Mouse (Mus musculus) heart, adult 8-10 months (tissue): ENCODE results near the gene Svs1. TPM values are rescaled to one million over a fixed set of nuclear protein-coding genes. Genes with fewer than 3 reads are reported as not detected.
A peak's percentile ranks its signal among the peaks of the same experiment; 100 is the strongest.
"Not testable (repeated sequence)": the region's sequence is repeated elsewhere in the genome, so short reads cannot be mapped to it uniquely, and the experiment has no call there.

ENCODE experiments used
- DNase-seq: peaks from one replicate; pipeline ENCODE4 v3.0.0; 2022; ENCODE audit warnings: low spot score
- total RNA-seq, 4 experiments: library from RNA; stranded (reverse); gene quantifications; 2 replicates each; pipeline ENCODE4 v1.2.4; 2022

Gene Svs1
- total RNA-seq = not detected

DNA sequence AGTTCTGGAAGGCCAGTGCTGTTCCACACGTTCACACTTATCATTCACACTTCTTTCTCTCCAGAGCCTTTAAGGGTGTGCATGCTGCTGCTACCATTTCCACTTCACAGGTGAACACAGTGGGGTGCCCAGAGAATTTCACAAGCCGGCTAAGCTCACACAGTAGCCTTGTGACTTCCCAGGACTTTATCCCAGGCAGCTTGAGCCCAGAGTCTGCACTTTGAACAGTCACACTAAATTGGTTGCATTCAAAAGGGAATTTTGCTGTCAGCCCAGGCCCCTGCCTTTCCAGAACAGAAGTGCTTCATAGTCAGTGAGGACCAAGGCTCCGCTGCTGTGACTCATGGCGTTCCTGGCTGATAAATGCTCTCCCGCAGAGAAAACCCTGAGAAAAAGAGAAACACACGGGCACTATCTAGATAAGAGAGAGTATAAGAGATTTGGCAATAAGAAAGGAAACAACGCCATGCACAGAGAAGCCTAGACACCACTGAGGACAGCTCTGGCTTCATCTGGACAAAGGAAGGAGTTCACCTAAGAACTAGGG, at the start of gene Svs1:
TSS of gene Svs1 (plus strand) at position 418 of the 547 bp plus-strand sequence.
- DNase-seq = no peak

DNA sequence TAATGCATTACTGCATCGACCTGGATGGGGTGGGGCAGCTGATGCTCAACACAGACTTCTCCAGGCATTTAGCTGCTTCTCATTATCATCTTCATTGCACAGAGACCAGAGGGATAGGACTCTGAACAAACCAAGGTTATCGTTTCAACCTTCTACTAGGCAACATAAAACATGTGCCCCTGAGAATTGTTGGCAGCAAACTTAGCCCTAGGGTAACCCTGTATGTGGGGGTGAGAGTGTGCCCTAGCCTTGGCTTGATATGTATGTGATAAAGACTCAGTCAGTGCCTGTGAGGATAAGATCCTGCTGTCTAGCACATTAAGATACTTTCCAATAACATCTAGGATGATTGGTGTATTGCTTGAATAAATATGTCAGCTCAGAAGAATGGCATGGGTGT, 37.1 kb upstream of the Svs1 start:
- no peak for DNase-seq

DNA sequence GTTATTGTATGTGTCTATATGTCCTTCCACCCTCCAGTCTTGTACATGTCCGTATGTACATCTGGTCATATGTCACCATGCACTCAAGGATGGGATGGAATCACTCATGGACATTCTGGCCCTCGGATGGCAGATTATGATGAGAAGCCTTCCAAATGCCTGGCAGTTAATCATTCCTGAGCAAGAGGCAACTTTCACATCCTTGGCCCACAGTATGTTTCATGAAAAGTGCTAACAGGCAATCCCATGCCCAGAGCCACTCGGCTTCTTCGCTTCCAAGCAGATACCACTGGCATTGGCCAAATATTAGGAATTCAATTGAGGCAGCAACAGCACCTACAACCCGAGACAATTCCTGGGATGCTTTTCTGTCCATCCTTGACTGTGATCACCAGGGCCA, 36.0 kb upstream of the Svs1 start:
- DNase-seq = no peak

DNA sequence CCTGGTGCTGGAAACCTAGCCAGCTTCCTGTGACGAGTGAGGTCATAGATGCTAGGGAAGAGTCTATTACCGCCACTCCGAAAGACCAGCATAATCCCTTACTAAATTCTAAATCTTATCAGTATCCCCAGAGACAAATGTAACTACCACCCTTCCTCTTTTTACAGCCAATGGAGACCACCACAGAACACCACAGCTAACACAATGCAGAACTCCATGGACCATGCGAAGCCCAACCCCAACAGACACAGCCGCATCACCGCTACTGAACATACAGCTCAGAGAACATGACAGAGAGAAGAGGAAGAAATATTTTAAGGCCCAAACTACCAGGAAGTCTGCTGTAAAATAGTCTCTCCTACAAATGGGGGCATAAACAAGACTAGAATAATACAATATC, 35.0 kb upstream of the Svs1 start:
- DNase-seq = no peak

DNA sequence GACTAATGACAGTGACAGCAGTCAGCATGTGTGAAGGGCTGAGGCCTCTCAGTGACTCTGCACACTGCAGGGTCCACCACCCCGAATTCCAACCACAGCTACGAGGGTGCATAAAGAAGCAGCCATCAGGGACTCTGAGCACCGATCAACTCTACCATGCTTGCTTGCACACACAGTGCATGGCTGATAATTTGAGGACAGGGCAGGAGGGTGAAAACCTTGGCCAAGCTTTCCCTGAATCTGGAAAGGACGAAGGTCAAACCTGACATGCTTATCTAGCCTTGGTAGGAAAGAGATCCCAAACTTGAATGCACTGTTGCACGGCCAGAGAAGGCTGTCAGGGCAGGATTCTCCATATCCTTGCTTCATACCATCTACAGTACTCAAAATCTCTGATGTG, 33.4 kb upstream of the Svs1 start:
- no peak for DNase-seq

DNA sequence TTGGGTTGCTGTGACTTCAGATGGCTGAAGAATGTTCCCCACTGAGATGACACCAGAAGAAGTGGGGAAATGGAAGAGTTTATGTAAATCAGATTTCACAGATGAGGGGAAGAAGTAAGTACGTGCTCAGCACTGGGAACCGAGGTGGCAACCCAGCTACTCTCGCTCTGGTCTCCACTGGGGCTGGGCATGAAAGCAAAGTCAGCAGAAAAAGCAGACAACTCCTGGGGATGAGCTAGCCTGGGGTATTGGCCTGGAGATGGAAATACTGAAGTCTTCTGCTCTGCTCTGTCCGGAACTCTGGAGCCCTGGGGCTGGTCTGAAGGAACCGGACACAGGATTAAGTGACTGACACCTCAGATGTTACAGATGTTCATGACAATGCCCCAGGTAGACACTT, 32.5 kb upstream of the Svs1 start:
- DNase-seq = no peak

DNA sequence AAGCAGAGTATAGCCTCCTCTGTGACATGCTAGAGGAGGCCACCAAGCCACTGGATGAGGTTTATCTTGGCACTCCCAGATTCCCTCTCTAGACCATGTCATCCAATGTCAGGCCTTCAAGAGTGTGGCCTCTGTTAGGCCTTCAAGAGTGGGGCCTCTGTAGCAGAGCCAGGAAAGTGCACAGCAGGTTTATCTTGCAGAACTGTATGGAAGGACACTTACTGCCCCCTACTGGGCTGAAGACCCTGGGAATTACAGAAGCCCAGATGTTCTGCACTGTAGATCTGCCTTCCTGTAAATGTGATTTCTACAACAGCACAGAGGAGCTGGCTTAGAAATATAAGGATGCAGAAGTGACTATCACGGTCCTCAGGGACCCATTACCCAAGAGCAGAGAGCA, 31.7 kb upstream of the Svs1 start:
- DNase-seq = peak; percentile 28

DNA sequence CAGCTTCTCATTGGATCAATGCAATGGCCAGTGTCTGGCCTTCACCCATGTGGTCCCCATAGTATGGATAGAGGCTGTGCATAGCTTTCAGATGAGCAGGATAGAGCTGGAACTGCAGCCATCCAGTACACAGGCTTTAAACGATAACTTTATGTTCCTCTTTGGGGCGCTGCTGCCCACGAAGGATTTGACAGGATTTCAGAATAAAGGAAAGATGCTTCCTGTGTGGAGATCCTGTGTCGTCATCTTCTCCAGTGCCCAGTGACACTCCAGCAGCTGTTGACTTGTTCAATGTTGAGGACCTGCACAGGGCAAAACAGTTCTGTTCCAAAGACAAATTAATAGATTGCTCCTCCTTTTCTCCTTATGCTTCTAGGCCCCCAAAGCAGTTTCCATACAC, 29.9 kb upstream of the Svs1 start:
- no peak for DNase-seq

DNA sequence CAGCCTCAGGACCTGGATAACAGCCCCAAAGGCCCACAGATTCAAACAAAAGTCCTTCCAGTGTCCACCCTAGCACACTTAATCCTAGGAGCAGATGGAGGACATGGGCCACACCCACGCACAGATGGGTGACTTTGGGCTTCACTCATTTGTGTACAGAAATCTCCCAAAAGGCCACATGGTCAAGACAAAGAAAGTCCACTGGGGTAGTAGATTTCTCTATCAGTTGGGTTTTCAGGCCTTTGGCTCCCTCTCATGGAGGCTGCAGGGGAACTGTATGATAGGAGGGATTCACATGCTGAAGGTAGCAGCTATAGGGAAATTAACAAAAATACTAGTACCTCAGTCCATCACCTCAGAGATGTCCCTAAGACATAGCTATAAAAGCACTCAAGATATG, 28.6 kb upstream of the Svs1 start:
- no peak for DNase-seq

DNA sequence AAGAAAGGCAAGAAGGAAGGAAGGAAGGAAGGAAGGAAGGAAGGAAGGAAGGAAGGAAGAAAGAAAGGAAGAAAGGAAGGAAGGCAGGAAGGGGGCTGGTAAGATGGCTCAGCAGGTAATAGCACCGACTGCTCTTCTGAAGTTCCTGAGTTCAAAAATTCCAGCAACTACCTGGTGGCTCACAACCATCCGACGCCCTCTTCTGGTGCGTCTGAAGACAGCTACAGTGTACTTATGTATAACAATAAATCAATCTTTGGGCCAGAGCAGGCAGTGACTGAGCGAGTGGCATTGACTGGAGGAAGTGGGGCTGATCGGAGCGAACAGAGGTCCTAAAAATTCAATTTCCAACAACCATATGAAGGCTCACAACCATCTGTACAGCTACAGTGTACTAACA, 27.5 kb upstream of the Svs1 start:
- not testable (repeated sequence) for DNase-seq

DNA sequence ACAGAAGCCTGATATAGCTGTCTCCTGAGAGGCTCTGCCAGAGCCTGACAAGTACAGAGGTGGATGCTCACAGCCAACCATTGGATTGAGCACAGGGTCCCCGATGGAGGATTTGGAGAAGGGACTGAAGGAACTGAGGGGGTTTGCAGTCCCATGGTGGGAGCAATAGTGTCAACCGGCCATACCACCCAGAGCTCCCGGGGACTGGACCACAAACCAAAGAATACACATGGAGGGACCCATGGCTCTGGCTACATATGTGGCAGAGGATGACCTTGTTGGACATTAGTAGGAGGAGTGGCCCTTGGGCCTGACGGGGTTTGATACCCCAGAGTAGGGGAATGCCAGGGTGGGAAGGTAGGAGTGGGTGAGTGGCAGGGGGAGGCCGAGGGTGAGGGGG, 20.0 kb upstream of the Svs1 start:
- not testable (repeated sequence) for DNase-seq

DNA sequence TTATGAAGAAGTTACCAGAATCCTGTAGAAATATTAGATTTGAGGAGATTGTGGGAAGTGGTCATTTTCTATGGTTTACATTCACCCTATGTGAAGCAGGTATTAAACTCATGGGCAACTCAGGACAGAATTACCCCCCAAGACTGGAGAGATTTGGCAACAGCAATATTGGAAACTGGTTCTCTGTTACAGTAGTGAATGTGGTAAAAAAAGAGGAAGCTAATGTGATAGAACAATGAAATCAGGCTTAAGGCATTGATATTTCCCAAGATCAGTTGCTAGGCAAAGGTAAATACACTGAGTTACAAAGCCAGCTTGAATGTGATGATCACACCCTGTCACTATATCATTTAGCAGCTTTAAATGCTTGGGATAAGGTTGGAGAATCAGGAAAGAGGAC, 18.8 kb upstream of the Svs1 start:
- DNase-seq = no peak

DNA sequence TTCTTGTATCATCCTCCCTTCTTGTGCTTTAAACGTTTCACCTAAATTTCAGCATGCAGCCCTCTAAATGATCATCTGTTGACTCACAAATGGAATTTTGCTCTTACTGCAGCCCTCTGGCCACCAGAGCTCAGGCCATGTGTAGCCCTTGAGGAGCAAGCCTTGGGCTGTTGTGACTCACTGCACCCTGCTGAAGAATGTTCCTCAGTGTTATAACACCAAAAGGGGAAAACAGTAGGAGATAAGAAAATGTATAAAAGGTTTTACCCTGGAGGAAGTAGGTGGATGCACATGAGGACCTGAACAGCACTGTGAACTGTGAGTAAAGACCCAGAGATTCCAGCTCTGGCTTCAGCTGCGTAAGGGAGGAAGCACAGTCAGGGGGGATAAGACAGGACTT, 12.0 kb upstream of the Svs1 start, which contains the start of gene Doxl2:
TSS of gene Doxl2 (plus strand) at position 301 of the 400 bp plus-strand sequence.
- DNase-seq = no peak

DNA sequence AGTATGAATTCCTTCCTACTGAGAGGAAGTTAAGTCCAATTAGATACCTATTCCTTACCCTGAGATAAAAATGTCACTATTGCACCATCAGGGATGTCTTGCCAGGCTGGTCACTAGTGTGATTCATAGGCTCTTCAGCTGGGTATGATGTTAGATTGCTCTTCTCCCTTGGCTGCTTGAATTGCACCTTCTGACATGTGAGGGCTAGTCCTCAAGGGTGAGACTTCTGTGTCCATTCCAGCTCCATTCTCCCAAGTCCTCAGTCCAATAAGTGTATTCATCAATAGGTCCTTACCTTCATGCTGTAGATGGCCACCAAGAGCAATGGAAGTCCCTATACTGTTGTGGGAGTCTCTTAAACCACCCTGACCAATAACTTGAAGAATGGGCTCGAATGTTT, 7.0 kb upstream of the Svs1 start:
- DNase-seq = no peak

DNA sequence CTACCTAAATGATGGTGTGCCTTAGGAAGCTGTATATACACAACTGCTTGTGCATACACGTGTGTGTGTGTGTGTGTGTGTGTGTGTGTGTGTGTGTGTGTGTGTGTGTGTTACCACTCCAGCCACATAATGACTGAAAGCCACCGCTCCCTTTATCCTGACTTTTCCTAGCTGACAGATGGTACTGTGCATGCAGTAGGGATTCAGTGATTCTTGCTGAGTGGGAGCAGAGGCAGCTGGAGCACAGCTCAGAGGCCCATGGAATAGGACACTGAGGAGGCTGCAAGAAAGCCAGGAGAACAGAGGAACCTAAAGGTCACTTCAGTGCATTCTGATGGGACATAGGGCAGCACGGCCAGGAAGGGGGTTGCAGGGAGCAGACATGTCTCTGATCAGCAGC, 4.4 kb upstream of the Svs1 start:
- no peak for DNase-seq

DNA sequence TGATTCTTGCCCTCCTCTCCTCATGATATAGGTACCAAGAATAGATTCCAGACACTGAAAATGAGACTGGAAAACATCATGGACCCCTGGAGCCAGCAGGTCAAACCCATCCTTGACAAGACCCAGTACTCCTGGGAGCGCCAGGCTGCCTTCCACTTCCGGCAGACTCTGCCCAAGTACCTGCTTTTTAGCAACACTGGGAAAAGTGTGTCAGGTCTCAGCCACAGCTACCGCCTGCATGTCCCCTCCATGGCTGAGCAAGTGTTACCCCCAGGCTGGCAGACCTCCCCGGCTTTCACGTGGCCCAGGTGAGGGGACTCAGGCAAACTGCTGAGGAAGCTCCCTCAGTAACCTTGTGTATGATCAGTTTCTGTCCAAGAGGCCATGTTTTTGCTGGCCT, 3.3 kb downstream of the Svs1 start:
- no peak for DNase-seq

DNA sequence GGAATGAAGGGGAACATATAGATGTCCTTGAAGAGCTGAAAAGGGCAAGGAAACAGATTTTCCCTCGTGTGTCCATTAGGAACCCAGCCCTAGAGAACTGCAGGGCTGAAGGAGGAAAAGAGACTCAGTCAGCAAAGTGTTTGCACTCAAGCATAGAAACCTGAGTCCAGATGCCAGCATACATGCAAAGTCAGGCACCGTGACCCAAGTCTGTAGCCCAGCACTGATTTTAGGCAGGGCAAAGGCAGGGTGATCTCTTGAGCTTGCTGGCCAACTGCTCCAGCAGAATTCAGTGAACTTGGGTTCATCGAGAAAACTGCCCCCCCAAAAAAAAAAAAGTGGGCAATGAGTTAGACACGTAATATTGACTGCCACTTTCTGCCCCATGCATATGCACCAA, 5.3 kb downstream of the Svs1 start:
- no peak for DNase-seq

DNA sequence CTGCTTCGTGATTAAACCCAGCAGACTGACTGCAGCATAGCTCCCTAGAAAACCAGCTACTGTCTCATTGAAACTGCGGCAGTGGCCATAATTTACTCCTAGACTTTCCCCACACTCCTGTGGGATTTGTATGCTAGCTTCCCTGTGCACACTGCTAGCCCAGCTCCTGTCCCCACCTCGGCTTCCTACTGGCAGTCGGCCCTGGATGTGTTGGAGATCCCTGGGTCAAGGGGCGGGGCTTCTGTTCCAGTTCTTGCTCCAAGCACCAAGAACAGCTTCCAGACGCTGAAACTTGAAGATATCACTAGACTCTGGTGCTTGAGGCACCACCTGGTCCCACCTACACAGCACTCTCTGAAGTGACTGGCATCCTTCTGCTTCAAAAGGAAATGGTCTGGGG, 11.5 kb downstream of the Svs1 start:
- no peak for DNase-seq

DNA sequence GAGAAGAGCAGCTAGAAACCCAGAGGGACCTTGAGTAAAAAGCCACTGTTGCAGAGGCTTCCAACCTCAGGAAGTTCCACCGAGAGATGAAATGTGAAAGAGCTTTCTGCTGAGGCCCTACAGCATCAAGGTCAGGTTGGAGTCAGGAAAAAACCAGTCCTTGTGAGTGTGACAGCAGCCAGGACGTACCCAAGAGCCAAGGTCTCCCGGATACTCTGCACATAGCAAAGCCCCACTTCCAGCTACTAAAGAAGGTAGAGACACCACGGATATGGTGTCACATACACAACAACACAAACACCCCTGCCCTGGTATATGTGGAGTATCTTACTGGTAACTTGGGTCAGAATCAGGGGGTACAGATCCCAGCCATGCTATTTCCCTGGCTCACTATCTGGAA, 12.1 kb downstream of the Svs1 start:
- DNase-seq = no peak

DNA sequence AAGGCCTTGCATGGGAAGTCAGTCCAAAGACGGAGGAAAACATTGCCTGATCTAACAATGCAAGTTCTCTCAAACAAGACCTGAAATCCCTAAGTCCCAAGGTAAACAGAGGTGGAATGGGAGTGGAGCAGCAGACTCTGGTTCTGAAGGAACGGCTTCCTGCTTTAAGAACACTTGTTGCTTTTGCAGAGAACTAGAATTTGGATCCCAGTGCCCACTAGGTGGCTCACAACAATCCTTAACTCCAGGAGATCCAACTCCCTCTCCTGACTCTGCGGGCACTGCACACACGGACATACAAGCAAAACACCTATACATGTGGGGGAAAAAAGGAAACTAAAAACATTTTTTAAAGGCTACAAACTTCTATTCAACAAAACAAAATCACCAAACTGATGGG, 16.7 kb downstream of the Svs1 start:
- DNase-seq = no peak

DNA sequence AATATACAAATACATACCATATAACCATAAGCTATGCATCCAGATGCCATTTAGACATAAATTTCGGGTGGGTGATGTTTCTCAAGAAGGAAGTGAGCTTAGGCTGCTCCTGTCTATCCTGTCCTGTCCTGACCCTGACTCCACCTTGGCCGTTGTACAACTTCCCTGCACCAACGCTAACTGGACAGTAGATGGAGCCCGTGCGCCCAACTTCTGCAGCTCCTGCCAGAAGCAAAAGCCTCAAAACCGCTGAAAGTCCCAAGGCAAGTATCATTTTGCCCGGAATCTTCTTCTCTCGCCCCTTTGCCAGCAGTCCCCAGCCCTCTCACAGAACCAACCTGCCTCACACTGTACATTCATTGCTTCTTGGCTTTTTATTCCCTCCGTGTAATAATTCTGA, 21.3 kb downstream of the Svs1 start:
- peak; percentile 45 for DNase-seq

DNA sequence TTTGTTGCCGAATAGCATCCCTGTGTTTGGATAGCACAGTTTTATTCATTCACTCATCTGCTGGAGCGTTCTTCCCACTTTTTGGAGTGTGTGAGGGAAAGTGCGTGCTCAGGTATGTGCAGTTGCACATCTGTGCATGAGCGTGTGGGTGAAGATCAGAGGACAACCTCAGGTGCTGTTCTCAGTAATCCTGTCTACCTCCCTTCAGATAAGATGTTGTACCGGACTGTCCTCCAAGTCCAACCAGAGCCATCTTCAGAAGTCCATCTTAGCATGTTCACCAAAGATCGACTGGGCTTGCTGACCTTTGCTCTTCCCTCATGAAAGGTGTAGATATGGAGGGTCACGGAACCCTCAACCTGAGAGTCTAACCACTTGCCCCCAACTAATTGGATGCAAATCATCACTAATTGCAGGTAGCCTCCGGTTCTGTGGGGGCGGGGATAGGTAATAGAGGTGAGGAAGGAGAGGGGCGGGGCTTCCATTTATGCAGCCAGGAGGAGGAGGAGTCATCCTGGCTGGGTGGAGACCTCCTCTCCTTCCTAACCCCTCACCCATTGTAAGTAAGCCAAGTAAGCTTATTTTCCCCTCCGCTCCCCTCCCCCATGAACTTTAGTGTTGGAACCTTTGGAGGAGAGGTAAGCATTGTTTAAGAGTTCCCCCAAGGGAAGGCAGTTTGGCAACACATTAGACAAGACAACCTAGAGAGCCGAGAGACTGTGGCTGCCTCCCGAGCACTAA, 21.9 kb downstream of the Svs1 start:
- no peak for DNase-seq

DNA sequence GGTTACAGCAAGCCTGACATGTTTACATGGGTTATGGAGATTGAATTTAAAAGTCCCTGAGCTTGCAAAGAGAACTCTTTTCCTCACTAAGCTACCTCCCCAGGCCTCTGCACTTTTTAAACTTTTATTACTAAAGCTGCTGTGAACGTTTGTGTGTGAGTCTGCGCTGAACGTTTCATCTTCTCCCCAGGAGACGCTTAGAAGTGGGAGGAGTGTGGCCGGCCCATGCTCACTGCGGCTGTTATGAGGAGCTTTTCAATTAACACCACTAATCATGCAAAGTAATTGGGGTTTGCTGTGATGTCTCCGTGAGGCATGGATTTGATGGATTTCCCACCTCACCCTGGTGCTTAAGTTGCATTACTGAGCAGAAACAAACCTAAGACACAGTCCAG, 22.5 kb downstream of the Svs1 start:
- DNase-seq = no peak

DNA sequence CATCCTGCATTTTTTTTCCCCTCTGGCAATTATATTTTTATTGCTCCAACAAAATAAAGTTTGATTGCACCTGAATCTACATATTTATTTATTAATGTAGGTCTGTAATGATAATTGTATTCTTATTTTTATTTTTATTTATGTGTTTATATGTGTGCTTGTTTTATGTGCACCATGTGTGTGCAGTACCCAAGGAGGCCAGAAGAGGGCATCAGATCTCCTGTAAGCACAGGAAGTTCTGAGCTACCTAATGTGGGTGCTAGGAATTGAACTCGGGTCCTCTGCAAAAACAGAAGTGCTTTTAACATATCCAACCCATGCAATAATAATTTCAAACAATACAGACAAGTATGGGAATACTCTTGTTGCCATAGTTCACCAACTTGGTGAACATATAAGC, 23.0 kb downstream of the Svs1 start:
- no peak for DNase-seq
